9 mouse cellular contexts compared by ENCODE assay signal in the genomic region with DNA sequence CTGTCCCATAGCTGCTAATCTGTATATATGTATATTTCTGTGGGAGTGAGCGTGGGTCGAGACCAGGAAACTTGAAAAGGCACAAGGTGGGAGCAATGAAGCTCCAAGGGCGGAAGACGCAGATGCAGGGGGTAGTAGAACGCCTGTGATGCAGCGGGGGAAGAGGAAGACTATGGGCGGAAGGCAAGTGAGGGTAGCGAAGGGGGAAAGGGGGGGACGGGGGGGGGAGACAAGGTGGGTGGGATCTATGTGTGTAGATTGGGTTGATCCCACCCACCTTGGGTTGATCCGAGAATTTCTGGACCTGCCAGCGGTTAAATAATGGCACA. TPM values are rescaled to one million over a fixed set of nuclear protein-coding genes. Genes with fewer than 3 reads are reported as not detected.
DNase-seq lines count a peak whose midpoint lies in the region; ATAC-seq and TF ChIP-seq lines count a peak whose summit lies in the region.
"Had no signal": no experiment of that assay in that cellular context is flagged by ENCODE, and none has a peak within 500 bp of the region (broad histone marks: within the 10 kb centered on the region; RNA-seq: fewer than 3 reads in every experiment).

No protein-coding gene starts in this region.

- DNase-seq in heart, adult 8-10 months (ENCODE audit: low spot score) = no peak
- DNase-seq in midbrain, embryonic 10.5 days (ENCODE audit: low spot score) = no peak
- DNase-seq in left cerebral cortex, adult 18-20 months (ENCODE audit: low spot score in 2 of 2) = no peak
- DNase-seq in urinary bladder, postnatal 25 days (ENCODE audit: low spot score) = no peak
- DNase-seq in cerebellum, adult 9-11 months = no peak

- 0 out of 2 replicates have a peak, but pooled peaks cover 4% of the 10 kb centered on the region for H3K9me3 ChIP-seq in heart, embryonic 14.5 days (ENCODE audit: control insufficient read depth, low read length)
- H3K9me3 ChIP-seq in ES-Bruce4 (replicated peaks; ENCODE audit: control insufficient read depth, insufficient read depth, low read length, poor library complexity, severe bottlenecking) = no peaks in the 10 kb centered on the region
- peaks cover 4% of the 10 kb centered on the region; the same call in 1 of the 2 replicates for H3K9me3 ChIP-seq in hindbrain, embryonic 12.5 days (replicated peaks)
- peaks cover 10% of the 10 kb centered on the region; the same call in 1 of the 2 replicates for H3K9me3 ChIP-seq in midbrain, embryonic 10.5 days (replicated peaks)

- no peaks in the 10 kb centered on the region for H3K36me3 ChIP-seq in heart, embryonic 14.5 days (ENCODE audit: control insufficient read depth, insufficient read depth, low read length)
- no peaks in the 10 kb centered on the region for H3K36me3 ChIP-seq in ES-Bruce4 (ENCODE audit: control insufficient read depth, insufficient read depth, low read length, poor library complexity, severe bottlenecking)
- H3K36me3 ChIP-seq in hindbrain, embryonic 12.5 days = no peaks in the 10 kb centered on the region
- no peaks in the 10 kb centered on the region for H3K36me3 ChIP-seq in midbrain, embryonic 10.5 days

- peak overlapping the region; percentile 70 for H3K4me2 ChIP-seq in heart, embryonic 14.5 days (ENCODE audit: low read length)
- peak overlapping the region; percentile 49 for H3K4me2 ChIP-seq in hindbrain, embryonic 12.5 days (replicated peaks)

- H3K27me3 ChIP-seq in heart, embryonic 14.5 days (ENCODE audit: control insufficient read depth, insufficient read depth, low read length) = no peaks in the 10 kb centered on the region
- H3K27me3 ChIP-seq in ES-Bruce4 (ENCODE audit: control insufficient read depth, insufficient read depth, low read length, poor library complexity, severe bottlenecking) = no peaks in the 10 kb centered on the region
- peaks cover 19% of the 10 kb centered on the region for H3K27me3 ChIP-seq in hindbrain, embryonic 12.5 days
- H3K27me3 ChIP-seq in midbrain, embryonic 10.5 days (ENCODE audit: low read depth, poor library complexity, severe bottlenecking) = peaks cover 26% of the 10 kb centered on the region

- H3K4me3 ChIP-seq in heart, embryonic 14.5 days (ENCODE audit: control insufficient read depth in 1 of 2, insufficient read depth in 1 of 2, low read depth in 1 of 2, low read length in 2 of 2) = peak overlapping the region; percentile 14 to 39
- no peak overlapping the region for H3K4me3 ChIP-seq in ES-Bruce4 (ENCODE audit: low read depth, low read length)
- H3K4me3 ChIP-seq in hindbrain, embryonic 12.5 days = no peak overlapping the region
- H3K4me3 ChIP-seq in midbrain, embryonic 10.5 days = peak overlapping the region; percentile 41; the same call in 1 of the 2 replicates

- H3K4me1 ChIP-seq in heart, embryonic 14.5 days (ENCODE audit: control insufficient read depth in 2 of 2, insufficient read depth in 2 of 2, low read length in 2 of 2) = peaks cover 3 to 17% of the 10 kb centered on the region in 2 experiments; a peak in 3 of 4 replicates
- peaks cover 5% of the 10 kb centered on the region for H3K4me1 ChIP-seq in ES-Bruce4 (ENCODE audit: control insufficient read depth, insufficient read depth, low read length)
- H3K4me1 ChIP-seq in hindbrain, embryonic 12.5 days = peaks cover 11% of the 10 kb centered on the region
- peaks cover 19% of the 10 kb centered on the region for H3K4me1 ChIP-seq in midbrain, embryonic 10.5 days

- H3K9ac ChIP-seq in heart, embryonic 14.5 days (ENCODE audit: low read length) = peak overlapping the region; percentile 64
- H3K9ac ChIP-seq in ES-Bruce4 (ENCODE audit: low read depth, poor library complexity, severe bottlenecking) = peak overlapping the region; percentile 37; the same call in 1 of the 2 replicates
- no peak overlapping the region for H3K9ac ChIP-seq in hindbrain, embryonic 12.5 days

- 17% methylated on average over 11 of the region's 11 CpGs for WGBS in heart, embryonic 14.5 days
- WGBS in hindbrain, embryonic 12.5 days = 42% methylated on average over 11 of the region's 11 CpGs
- 14% methylated on average over 11 of the region's 11 CpGs for WGBS in midbrain, embryonic 10.5 days

- TF ChIP-seq CTCF in ES-Bruce4 (IDR thresholded peaks at IDR 0.05; ENCODE audit: low read depth, low read length) = no peak

- no peak for ATAC-seq in heart, embryonic 14.5 days (ENCODE audit: insufficient number of reproducible peaks, insufficient read depth, low FRiP score, low read depth)
- ATAC-seq in hindbrain, embryonic 12.5 days (ENCODE audit: low FRiP score) = no peak

- TF ChIP-seq EP300 in ES-Bruce4 (IDR thresholded peaks at IDR 0.05; ENCODE audit: insufficient read depth, low read depth, low read length) = no peak

- peak overlapping the region; percentile 33 to 79; a peak in 3 of 4 replicates for H3K27ac ChIP-seq in heart, embryonic 14.5 days (replicated peaks in 1 of 2; ENCODE audit: control insufficient read depth in 1 of 2, insufficient read depth in 1 of 2, low read depth in 2 of 2, low read length in 2 of 2)
- H3K27ac ChIP-seq in ES-Bruce4 (ENCODE audit: insufficient read depth, low read length) = peak overlapping the region; percentile 49; the same call in 1 of the 2 replicates
- no peak overlapping the region for H3K27ac ChIP-seq in hindbrain, embryonic 12.5 days
- H3K27ac ChIP-seq in midbrain, embryonic 10.5 days (replicated peaks) = no peak overlapping the region; the same call in 1 of the 2 replicates
- H3K27ac ChIP-seq: left cerebral cortex, adult 2 months had no signal

- no peak for TF ChIP-seq POLR2A in ES-Bruce4 (IDR thresholded peaks at IDR 0.05; ENCODE audit: insufficient read depth, low read length)

RNA-seq across cellular contexts. Expression of gene Gm36210, which starts 5.8 kb away (rescaled TPM):
- polyA plus RNA-seq in heart, embryonic 14.5 days (2014; fragmentation: Nextera tagmentation; extraction: Ambion mirVana) = 0.20 TPM in 1 of 2 replicates, not detected in the other
- under 1 TPM in 2 of 4 experiments, not detected in 2; 0.22 to 0.43 TPM for total RNA-seq in heart, adult 8-10 months (2022)
- polyA plus RNA-seq in ES-Bruce4 (2011; ENCODE audit: insufficient read depth, insufficient read length, low read depth, missing spikeins) = 1.1 TPM in 2 replicates
- polyA plus RNA-seq in hindbrain, embryonic 12.5 days (2016; fragmentation: Nextera tagmentation; extraction: Ambion mirVana) = not detected in 2 replicates
- polyA plus RNA-seq in midbrain, embryonic 10.5 days (2016; fragmentation: Nextera tagmentation; extraction: Ambion mirVana) = 0.20 TPM in 1 of 2 replicates, not detected in the other
- total RNA-seq in left cerebral cortex, adult 18-20 months (2021) = under 1 TPM in 1 of 2 experiments, not detected in 1; 0.46 TPM

RNA-seq across cellular contexts. Expression of gene Zfp628, which starts 14.5 kb away (rescaled TPM):
- 2.1 and 3.1 TPM in 2 replicates for polyA plus RNA-seq in heart, embryonic 14.5 days (2014; fragmentation: Nextera tagmentation; extraction: Ambion mirVana)
- total RNA-seq in heart, adult 8-10 months (2022) = 1 to 10 TPM; 6.4 to 8.4 (median 7.5) TPM
- 5.0 and 5.4 TPM in 2 replicates for polyA plus RNA-seq in ES-Bruce4 (2011; ENCODE audit: insufficient read depth, insufficient read length, low read depth, missing spikeins)
- polyA plus RNA-seq in hindbrain, embryonic 12.5 days (2016; fragmentation: Nextera tagmentation; extraction: Ambion mirVana) = 4.3 and 4.8 TPM in 2 replicates
- polyA plus RNA-seq in midbrain, embryonic 10.5 days (2016; fragmentation: Nextera tagmentation; extraction: Ambion mirVana) = 4.3 and 4.7 TPM in 2 replicates
- total RNA-seq in left cerebral cortex, adult 18-20 months (2021) = 10 to 100 TPM; 14.7 to 15.9 TPM

RNA-seq across cellular contexts. Expression of gene Nat14, which starts 21.3 kb away (rescaled TPM):
- 4.4 and 5.1 TPM in 2 replicates for polyA plus RNA-seq in heart, embryonic 14.5 days (2014; fragmentation: Nextera tagmentation; extraction: Ambion mirVana)
- 1 to 10 TPM; 4.7 to 6.7 (median 5.3) TPM for total RNA-seq in heart, adult 8-10 months (2022)
- polyA plus RNA-seq in ES-Bruce4 (2011; ENCODE audit: insufficient read depth, insufficient read length, low read depth, missing spikeins) = 2.2 and 3.3 TPM in 2 replicates
- 12.3 and 14.3 TPM in 2 replicates for polyA plus RNA-seq in hindbrain, embryonic 12.5 days (2016; fragmentation: Nextera tagmentation; extraction: Ambion mirVana)
- 10.4 and 11.6 TPM in 2 replicates for polyA plus RNA-seq in midbrain, embryonic 10.5 days (2016; fragmentation: Nextera tagmentation; extraction: Ambion mirVana)
- total RNA-seq in left cerebral cortex, adult 18-20 months (2021) = 100 to 1,000 TPM; 104 TPM

RNA-seq across cellular contexts. Expression of gene Isoc2a, which starts 23.5 kb away (rescaled TPM):
- polyA plus RNA-seq in heart, embryonic 14.5 days (2014; fragmentation: Nextera tagmentation; extraction: Ambion mirVana) = 1.1 and 1.5 TPM in 2 replicates
- total RNA-seq in heart, adult 8-10 months (2022) = 10 to 100 TPM; 52.2 to 62.9 (median 54.4) TPM
- polyA plus RNA-seq in ES-Bruce4 (2011; ENCODE audit: insufficient read depth, insufficient read length, low read depth, missing spikeins) = 3.3 and 4.3 TPM in 2 replicates
- 0.88 and 1.2 TPM in 2 replicates for polyA plus RNA-seq in hindbrain, embryonic 12.5 days (2016; fragmentation: Nextera tagmentation; extraction: Ambion mirVana)
- 0.64 and 0.70 TPM in 2 replicates for polyA plus RNA-seq in midbrain, embryonic 10.5 days (2016; fragmentation: Nextera tagmentation; extraction: Ambion mirVana)
- 10 to 100 TPM; 14.2 to 14.8 TPM for total RNA-seq in left cerebral cortex, adult 18-20 months (2021)

RNA-seq across cellular contexts. Expression of gene Ssc5d, which starts 25.1 kb away (rescaled TPM):
- polyA plus RNA-seq in heart, embryonic 14.5 days (2014; fragmentation: Nextera tagmentation; extraction: Ambion mirVana) = 1.4 and 1.9 TPM in 2 replicates
- total RNA-seq in heart, adult 8-10 months (2022) = 1 to 10 TPM; 1.4 to 2.5 (median 1.9) TPM
- 1.5 and 2.0 TPM in 2 replicates for polyA plus RNA-seq in ES-Bruce4 (2011; ENCODE audit: insufficient read depth, insufficient read length, low read depth, missing spikeins)
- polyA plus RNA-seq in hindbrain, embryonic 12.5 days (2016; fragmentation: Nextera tagmentation; extraction: Ambion mirVana) = 1.6 and 2.2 TPM in 2 replicates
- polyA plus RNA-seq in midbrain, embryonic 10.5 days (2016; fragmentation: Nextera tagmentation; extraction: Ambion mirVana) = 1.6 and 1.9 TPM in 2 replicates
- 1 to 10 TPM; 2.6 to 3.3 TPM for total RNA-seq in left cerebral cortex, adult 18-20 months (2021)

Comparison
In these comparisons a context has a peak if more than half of its experiments do, and no peak if none do; other contexts are left out.
1. H3K27ac ChIP-seq: peak in heart, embryonic 14.5 days (2 of 2) and ES-Bruce4 (single experiment); none in hindbrain, embryonic 12.5 days (single experiment) and midbrain, embryonic 10.5 days (single experiment).
2. H3K4me3 ChIP-seq: peak in heart, embryonic 14.5 days (2 of 2) and midbrain, embryonic 10.5 days (single experiment); none in ES-Bruce4 (single experiment) and hindbrain, embryonic 12.5 days (single experiment).